Mouse (Mus musculus): ENCODE data around the gene Btf3l4.

Gene Btf3l4

GRCm38 (mm10) chr4:108825677-108826076 is 7.7 kb downstream of the Btf3l4 start:
- no peak for DNase-seq (ENCODE audit: low spot score in 2 of 2)

- DNase-seq (ENCODE audit: low spot score in 2 of 2): no peak
Observed at GRCm38 (mm10) chr4:108811550-108811949, 21.9 kb downstream of the Btf3l4 start.

GRCm38 (mm10) chr4:108811142-108811541 is 22.3 kb downstream of the Btf3l4 start:
- DNase-seq (ENCODE audit: low spot score in 2 of 2): no peak

- no peak for DNase-seq (ENCODE audit: low spot score in 2 of 2)
Observed at GRCm38 (mm10) chr4:108803535-108803934, 29.9 kb downstream of the Btf3l4 start.

- DNase-seq (ENCODE audit: low spot score in 2 of 2): peak; percentile 7 to 34
Observed at GRCm38 (mm10) chr4:108798083-108798830, 35.2 kb downstream of the Btf3l4 start.

- no peak for DNase-seq (ENCODE audit: low spot score in 2 of 2)
Observed at GRCm38 (mm10) chr4:108796701-108797100, 36.7 kb downstream of the Btf3l4 start.

- DNase-seq (ENCODE audit: low spot score in 2 of 2): no peak
Observed at GRCm38 (mm10) chr4:108793941-108794340, 39.5 kb downstream of the Btf3l4 start.

- no peak for DNase-seq (ENCODE audit: low spot score in 2 of 2)
Observed at GRCm38 (mm10) chr4:108790507-108790906, 42.9 kb downstream of the Btf3l4 start.

GRCm38 (mm10) chr4:108789258-108789936 is 44.0 kb downstream of the Btf3l4 start:
- no peak for DNase-seq (ENCODE audit: low spot score in 2 of 2)

GRCm38 (mm10) chr4:108782421-108783085 is 50.9 kb downstream of the Btf3l4 start:
- no peak for DNase-seq (ENCODE audit: low spot score in 2 of 2)

GRCm38 (mm10) chr4:108781596-108781995 is 51.8 kb downstream of the Btf3l4 start:
- DNase-seq (ENCODE audit: low spot score in 2 of 2): no peak

GRCm38 (mm10) chr4:108780864-108781205 is 52.6 kb downstream of the Btf3l4 start:
- DNase-seq (ENCODE audit: low spot score in 2 of 2): no peak

- DNase-seq (ENCODE audit: low spot score in 2 of 2): peak; percentile 52 to 62
Observed at GRCm38 (mm10) chr4:108780057-108780863, 53.2 kb downstream of the Btf3l4 start, which contains the start of gene Zfyve9. TSS of gene Zfyve9 (minus strand) at chr4:108780798.

- no peak for DNase-seq (ENCODE audit: low spot score in 2 of 2)
Observed at GRCm38 (mm10) chr4:108779763-108780056, 53.7 kb downstream of the Btf3l4 start.

- no peak for DNase-seq (ENCODE audit: low spot score in 2 of 2)
Observed at GRCm38 (mm10) chr4:108768527-108768926, 64.9 kb downstream of the Btf3l4 start.

Measured in spleen, postnatal 36 days (tissue).